Mouse (Mus musculus) MEL (cell line): Measurements from ENCODE around the gene Slc16a9. TPM values are rescaled to one million over a fixed set of nuclear protein-coding genes. Genes with fewer than 3 reads are reported as not detected.

Experiments used
- DNase-seq: peaks from one replicate; pipeline ENCODE4 v3.0.0; 2011; ENCODE audit warnings: low read depth, low spot score
- H3K27ac ChIP-seq: 2 replicates; pipeline ENCODE4 v1.5.1; 2012; ENCODE audit warnings: low read depth, mild to moderate bottlenecking, control low read depth, low read length, moderate library complexity; ENCODE audit not compliant: control insufficient read depth
- H3K27me3 ChIP-seq, 2 experiments: fragments of 150-350 bp in 1 of 2; sonication (generic) in 1 of 2; 2 replicates each; pipeline ENCODE4 v1.6.1; 2012; ENCODE audit warnings: low read length in 2 of 2, mild to moderate bottlenecking in 2 of 2, improper control_type of control experiment in 1 of 2, moderate library complexity in 1 of 2; ENCODE audit not compliant: insufficient read depth in 2 of 2, control insufficient read depth in 1 of 2
- H3K36me3 ChIP-seq, 2 experiments: 2 replicates each; pipeline ENCODE4 v1.6.1; 2012 to 2014; ENCODE audit warnings: low read length in 2 of 2, improper control_type of control experiment in 1 of 2, inconsistent platforms in 1 of 2, mild to moderate bottlenecking in 1 of 2; ENCODE audit not compliant: insufficient read depth in 2 of 2, control insufficient read depth in 1 of 2
- H3K4me1 ChIP-seq, 2 experiments: fragments of 150-350 bp in 1 of 2; sonication (generic) in 1 of 2; 2 replicates each; pipeline ENCODE4 v1.6.1; 2012; ENCODE audit warnings: low read length in 2 of 2, improper control_type of control experiment in 1 of 2, mild to moderate bottlenecking in 1 of 2; ENCODE audit not compliant: insufficient read depth in 2 of 2, control insufficient read depth in 1 of 2
- H3K4me3 ChIP-seq, 2 experiments: fragments of 150-350 bp in 1 of 2; sonication (generic) in 1 of 2; 2 replicates each; pipeline ENCODE4 v1.5.1; 2012; ENCODE audit warnings: low read depth in 2 of 2, low read length in 2 of 2, mild to moderate bottlenecking in 2 of 2, moderate library complexity in 2 of 2, control low read depth in 1 of 2, improper control_type of control experiment in 1 of 2; ENCODE audit not compliant: control insufficient read depth in 1 of 2, insufficient read depth in 1 of 2
- H3K79me2 ChIP-seq: 2 replicates; pipeline ENCODE4 v1.6.1; 2012; ENCODE audit warnings: mild to moderate bottlenecking, low read length, moderate library complexity; ENCODE audit not compliant: control insufficient read depth, poor library complexity, insufficient read depth
- H3K9ac ChIP-seq: 2 replicates; pipeline ENCODE4 v1.6.1; 2012; ENCODE audit warnings: low read depth, mild to moderate bottlenecking, control low read depth, low read length, moderate library complexity; ENCODE audit not compliant: control insufficient read depth, poor library complexity, severe bottlenecking
- H3K9me3 ChIP-seq: fragments of 150-350 bp; sonication (generic); replicated peaks from 2 replicates; pipeline ENCODE4 v1.6.1; 2012; ENCODE audit warnings: mild to moderate bottlenecking, low read length, improper control_type of control experiment, moderate library complexity; ENCODE audit not compliant: insufficient read depth
- CHD1 ChIP-seq: IDR thresholded peaks from 2 replicates; pipeline ENCODE4 v1.6.1; 2012; ENCODE audit warnings: low read depth, mild to moderate bottlenecking, inconsistent platforms, low read length, improper control_type of control experiment
- CHD2 ChIP-seq: IDR thresholded peaks from 2 replicates; pipeline ENCODE4 v1.6.1; 2011; ENCODE audit warnings: low read length, improper control_type of control experiment
- ELF1 ChIP-seq: IDR thresholded peaks from 2 replicates; pipeline ENCODE4 v1.6.1; 2014; ENCODE audit warnings: low read depth, mild to moderate bottlenecking, inconsistent platforms, low read length, improper control_type of control experiment, moderate library complexity
- ETS1 ChIP-seq: IDR thresholded peaks from 2 replicates; pipeline ENCODE4 v1.6.1; 2012; ENCODE audit warnings: low read depth, mild to moderate bottlenecking, inconsistent platforms, low read length, improper control_type of control experiment, moderate library complexity
- GABPA ChIP-seq: IDR thresholded peaks from 2 replicates; pipeline ENCODE4 v1.6.1; 2012; ENCODE audit warnings: low read depth, mild to moderate bottlenecking, inconsistent platforms, low read length, improper control_type of control experiment, moderate library complexity
- HCFC1 ChIP-seq: IDR thresholded peaks from 2 replicates; pipeline ENCODE4 v1.6.1; 2012; ENCODE audit warnings: low read depth, mild to moderate bottlenecking, inconsistent platforms, low read length, improper control_type of control experiment, moderate library complexity
- JUND ChIP-seq: IDR thresholded peaks from 2 replicates; pipeline ENCODE4 v1.6.1; 2011; ENCODE audit warnings: low read depth, mild to moderate bottlenecking, improper control_type of control experiment, low read length
- KAT2A ChIP-seq: conservative IDR thresholded peaks from 2 replicates; pipeline ENCODE4 v1.6.1; 2012; ENCODE audit warnings: low read depth, low read length, improper control_type of control experiment, inconsistent platforms
- MAFK ChIP-seq: IDR thresholded peaks from 2 replicates; pipeline ENCODE4 v1.6.1; 2011; ENCODE audit warnings: low read depth, mild to moderate bottlenecking, low read length, improper control_type of control experiment, borderline replicate concordance
- MAX ChIP-seq: IDR thresholded peaks from 2 replicates; pipeline ENCODE4 v1.6.1; 2011; ENCODE audit warnings: low read length, improper control_type of control experiment
- MXI1 ChIP-seq: IDR thresholded peaks from 2 replicates; pipeline ENCODE4 v1.6.1; 2011; ENCODE audit warnings: mild to moderate bottlenecking, low read depth, low read length, improper control_type of control experiment
- MYB ChIP-seq: IDR thresholded peaks from 2 replicates; pipeline ENCODE4 v1.6.1; 2011; ENCODE audit warnings: mild to moderate bottlenecking, low read depth, low read length, improper control_type of control experiment
- MYC ChIP-seq: IDR thresholded peaks from 2 replicates; pipeline ENCODE4 v1.6.1; 2011; ENCODE audit warnings: low read depth, mild to moderate bottlenecking, low read length, improper control_type of control experiment, moderate library complexity
- NELFE ChIP-seq: IDR thresholded peaks from 2 replicates; pipeline ENCODE4 v1.6.1; 2011; ENCODE audit warnings: low read depth, low read length, improper control_type of control experiment
- NRF1 ChIP-seq: IDR thresholded peaks from 2 replicates; pipeline ENCODE4 v1.6.1; 2014; ENCODE audit warnings: low read depth, mild to moderate bottlenecking, inconsistent platforms, low read length, improper control_type of control experiment, moderate library complexity; ENCODE audit not compliant: poor library complexity, insufficient read depth, severe bottlenecking
- POLR2A ChIP-seq, 2 experiments: IDR thresholded peaks; 2 replicates each; pipeline ENCODE4 v1.6.1; 2011 to 2012; ENCODE audit warnings: low read length in 2 of 2, mild to moderate bottlenecking in 2 of 2, control low read depth in 1 of 2, improper control_type of control experiment in 1 of 2, low read depth in 1 of 2, moderate library complexity in 1 of 2; ENCODE audit not compliant: control insufficient read depth in 1 of 2, insufficient read depth in 1 of 2, poor library complexity in 1 of 2
- POLR2AphosphoS2 ChIP-seq: IDR thresholded peaks from 2 replicates; pipeline ENCODE4 v1.6.1; 2011; ENCODE audit warnings: low read length, improper control_type of control experiment
- POLR2AphosphoS5 ChIP-seq: IDR thresholded peaks from 2 replicates; pipeline ENCODE4 v1.6.1; 2012; ENCODE audit warnings: low read depth, borderline replicate concordance, mild to moderate bottlenecking, inconsistent platforms, low read length, moderate library complexity, mixed read lengths
- RAD21 ChIP-seq: IDR thresholded peaks from 2 replicates; pipeline ENCODE4 v1.6.1; 2011; ENCODE audit warnings: mild to moderate bottlenecking, low read depth, low read length, improper control_type of control experiment
- RCOR1 ChIP-seq: IDR thresholded peaks from 2 replicates; pipeline ENCODE4 v1.6.1; 2012; ENCODE audit warnings: low read depth, mild to moderate bottlenecking, inconsistent platforms, low read length, improper control_type of control experiment
- SIN3A ChIP-seq: IDR thresholded peaks from 2 replicates; pipeline ENCODE4 v1.6.1; 2012; ENCODE audit warnings: low read length, improper control_type of control experiment, inconsistent platforms
- SMC3 ChIP-seq: IDR thresholded peaks from 2 replicates; pipeline ENCODE4 v1.6.1; 2011; ENCODE audit warnings: low read depth, low read length, improper control_type of control experiment
- TBP ChIP-seq: IDR thresholded peaks from 2 replicates; pipeline ENCODE4 v1.8.0; 2011; ENCODE audit warnings: low read depth, low read length, improper control_type of control experiment
- TCF12 ChIP-seq: IDR thresholded peaks from 2 replicates; pipeline ENCODE4 v1.6.1; 2014; ENCODE audit warnings: low read depth, mild to moderate bottlenecking, inconsistent platforms, low read length, improper control_type of control experiment, moderate library complexity
- USF1 ChIP-seq: IDR thresholded peaks from 2 replicates; pipeline ENCODE4 v1.6.1; 2014; ENCODE audit warnings: low read depth, mild to moderate bottlenecking, inconsistent platforms, low read length, improper control_type of control experiment, moderate library complexity
- USF2 ChIP-seq, 2 experiments: IDR thresholded peaks; 2 replicates each; pipeline ENCODE4 v1.6.1; 2011 to 2012; ENCODE audit warnings: improper control_type of control experiment in 2 of 2, low read length in 2 of 2, borderline replicate concordance in 1 of 2, inconsistent platforms in 1 of 2, low read depth in 1 of 2, mild to moderate bottlenecking in 1 of 2; ENCODE audit not compliant: insufficient read depth in 1 of 2
- ZC3H11A ChIP-seq: IDR thresholded peaks from 2 replicates; pipeline ENCODE4 v1.6.1; 2012; ENCODE audit warnings: low read depth, mild to moderate bottlenecking, inconsistent platforms, low read length, improper control_type of control experiment
- ZKSCAN1 ChIP-seq: IDR thresholded peaks from 2 replicates; pipeline ENCODE4 v1.6.1; 2012; ENCODE audit warnings: low read depth, mild to moderate bottlenecking, inconsistent platforms, low read length, improper control_type of control experiment, moderate library complexity
- ZMIZ1 ChIP-seq: IDR thresholded peaks from 2 replicates; pipeline ENCODE4 v1.6.1; 2012; ENCODE audit warnings: low read depth, mild to moderate bottlenecking, inconsistent platforms, low read length, improper control_type of control experiment, moderate library complexity
- ZNF384 ChIP-seq: IDR thresholded peaks from 2 replicates; pipeline ENCODE4 v1.6.1; 2012; ENCODE audit warnings: low read depth, mild to moderate bottlenecking, inconsistent platforms, low read length, improper control_type of control experiment
- polyA plus RNA-seq, 2 experiments: library from polyadenylated mRNA; stranded (reverse) in 1 of 2; unstranded in 1 of 2; fragments of >175 nt in 1 of 2; fragments of >200 nt in 1 of 2; gene quantifications; 2 replicates each; pipeline versions ENCODE4 v1.2.1 to v1.2.4; 2012; ENCODE audit warnings: low replicate concordance in 2 of 2, low read depth in 1 of 2; ENCODE audit not compliant: insufficient read length in 2 of 2, insufficient read depth in 1 of 2, missing spikeins in 1 of 2
- total RNA-seq: library from RNA; depleted of rRNA; stranded (reverse); fragments of 300-350 nt; gene quantifications from 2 replicates; pipeline ENCODE4 v1.2.3, GENCODE M21; 2012; rRNA removed

The Slc16a9 gene
- total RNA-seq, result not detected in 2 replicates
- not detected for polyA plus RNA-seq

- Histone ChIP-seq H3K4me3 (no peak within 1 kb of the TSS), H3K36me3 (no peaks in the 10 kb centered on the region), H3K4me1 (no peaks in the 10 kb centered on the region), H3K27ac (no peak within 1 kb of the TSS), H3K9ac (no peak within 1 kb of the TSS), H3K79me2 (no peaks in the 10 kb centered on the region), H3K9me3 (no peaks in the 10 kb centered on the region), H3K27me3 (no peaks in the 10 kb centered on the region; a peak in 1 of 4 replicates)
- no peak for DNase-seq
- TF ChIP-seq RCOR1 (no peak), TCF12 (no peak), GABPA (no peak), ETS1 (no peak), NRF1 (no peak), MYB (no peak), CHD2 (no peak), POLR2AphosphoS5 (no peak), USF1 (no peak), USF2 (IDR thresholded peaks at IDR 0.05; ENCODE audit: borderline replicate concordance in 1 of 2, insufficient read depth in 1 of 2, low read depth in 1 of 2, low read length in 2 of 2) (no peak), MAX (no peak), KAT2A (no peak), CHD1 (no peak), ZC3H11A (no peak), SIN3A (no peak), TBP (no peak), HCFC1 (no peak)
Measured at GRCm38 (mm10) chr10:70244921-70245558, at the start of gene Slc16a9. TSS of gene Slc16a9 (plus strand) at chr10:70245100.

GRCm38 (mm10) chr10:70195279-70195678 lies 49.6 kb upstream of the Slc16a9 start:
- H3K9ac ChIP-seq, result peak overlapping the region; percentile 63
- peak overlapping the region; percentile 76 for H3K27ac ChIP-seq
- H3K27me3 ChIP-seq, result no peaks in the 10 kb centered on the region
- no peaks in the 10 kb centered on the region for H3K9me3 ChIP-seq
- H3K79me2 ChIP-seq, result no peaks in the 10 kb centered on the region
- H3K36me3 ChIP-seq, result peaks cover 0 to 14% of the 10 kb centered on the region in 2 experiments; a peak in 2 of 4 replicates
- peaks cover 0 to 17% of the 10 kb centered on the region in 2 experiments; a peak in 2 of 4 replicates for H3K4me1 ChIP-seq
- peak overlapping the region; percentile 15 to 38; a peak in 3 of 4 replicates for H3K4me3 ChIP-seq
- peak; percentile 90 for DNase-seq
- TF ChIP-seq ETS1, result peak; percentile 75
- no peak for TF ChIP-seq NELFE
- no peak for TF ChIP-seq POLR2AphosphoS2
- TF ChIP-seq ZKSCAN1, result no peak
- peak in 1 of 2 experiments; percentile 25; a peak in 1 of 4 replicates for TF ChIP-seq POLR2A (IDR thresholded peaks at IDR 0.05; ENCODE audit: control insufficient read depth in 1 of 2, insufficient read depth in 1 of 2, low read depth in 1 of 2, low read length in 2 of 2, poor library complexity in 1 of 2)
- no peak for TF ChIP-seq MYB
- peak; percentile 50; the same call in 1 of the 2 replicates for TF ChIP-seq TBP
- no peak for TF ChIP-seq ZNF384
- TF ChIP-seq MXI1, result peak; percentile 65
- TF ChIP-seq ZMIZ1, result peak; percentile 52; the same call in 1 of the 2 replicates
- peak; percentile 84; the same call in 1 of the 2 replicates for TF ChIP-seq MYC
- no peak for TF ChIP-seq SMC3
- no peak for TF ChIP-seq CHD1
- TF ChIP-seq RCOR1, result no peak
- TF ChIP-seq MAFK, result no peak
- no peak for TF ChIP-seq RAD21
- no peak for TF ChIP-seq JUND
- no peak for TF ChIP-seq KAT2A
- TF ChIP-seq ELF1, result peak; percentile 87
